In the genomic region with DNA sequence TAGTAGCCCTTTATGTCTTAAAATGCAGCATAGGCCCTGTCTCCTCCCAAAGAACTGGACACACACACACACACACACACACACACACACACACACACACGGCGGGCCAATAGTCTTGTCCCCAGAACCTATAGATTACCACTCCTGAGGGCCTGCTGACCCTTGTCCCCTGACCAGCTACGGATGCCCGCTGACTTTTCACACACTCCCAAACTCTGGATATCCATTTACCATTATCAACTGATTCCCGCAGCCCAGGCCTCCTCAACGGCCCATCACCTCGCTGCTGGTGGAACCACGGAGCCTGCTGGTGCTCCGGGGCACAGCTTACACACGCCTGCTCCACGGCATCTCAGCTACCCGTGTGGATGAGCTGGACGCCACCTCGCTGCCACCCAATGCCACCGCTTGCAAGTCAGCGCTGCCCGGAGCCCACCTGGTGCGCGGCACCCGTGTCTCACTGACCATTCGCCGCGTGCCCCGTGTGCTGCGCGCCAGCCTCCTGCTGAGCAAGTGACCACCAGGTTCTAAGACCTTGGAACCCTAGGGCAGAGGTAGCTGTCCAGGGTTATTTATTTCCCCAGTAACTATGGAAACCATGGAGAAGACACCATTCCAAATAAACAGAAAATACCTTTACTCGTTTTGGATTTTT, we compare ENCODE assay signal across 17 mouse cellular contexts. TPM values are rescaled to one million over a fixed set of nuclear protein-coding genes. Genes with fewer than 3 reads are reported as not detected.
A peak's percentile ranks its signal among the peaks of the same experiment; 100 is the strongest.
DNase-seq lines count a peak whose midpoint lies in the region; ATAC-seq and TF ChIP-seq lines count a peak whose summit lies in the region.
"Had no signal": no experiment of that assay in that cellular context is flagged by ENCODE, and none has a peak within 500 bp of the region (broad histone marks: within the 10 kb centered on the region; RNA-seq: fewer than 3 reads in every experiment).

No protein-coding gene starts in this region.

- no peak overlapping the region for H3K4me3 ChIP-seq in kidney, embryonic 14.5 days (ENCODE audit: low read length)
- peak overlapping the region; percentile 15 for H3K4me3 ChIP-seq in kidney, embryonic 15.5 days (replicated peaks)
- no peak overlapping the region for H3K4me3 ChIP-seq in limb, embryonic 14.5 days (replicated peaks; ENCODE audit: low read length)
- H3K4me3 ChIP-seq in stomach, postnatal 0 days (ENCODE audit: low read depth, low read length) = no peak overlapping the region

- ATAC-seq in kidney, embryonic 14.5 days (ENCODE audit: low FRiP score, low TSS enrichment) = no peak
- no peak for ATAC-seq in kidney, embryonic 15.5 days (replicated peaks; ENCODE audit: low FRiP score)
- no peak for ATAC-seq in limb, embryonic 14.5 days (ENCODE audit: low FRiP score, low read depth)
- ATAC-seq in stomach, postnatal 0 days (ENCODE audit: low FRiP score, low TSS enrichment) = no peak
- ATAC-seq: Patski had no signal

- H3K27ac ChIP-seq in kidney, embryonic 14.5 days (ENCODE audit: low read depth, low read length) = no peak overlapping the region
- H3K27ac ChIP-seq in kidney, embryonic 15.5 days = peak overlapping the region; percentile 56; the same call in 1 of the 2 replicates
- H3K27ac ChIP-seq in limb, embryonic 14.5 days (replicated peaks; ENCODE audit: low read depth, low read length) = no peak overlapping the region
- H3K27ac ChIP-seq in stomach, postnatal 0 days (replicated peaks) = no peak overlapping the region

- DNase-seq in kidney, adult 11 months = peak; percentile 81
- DNase-seq in limb, embryonic 14.5 days (ENCODE audit: low spot score) = no peak
- no peak for DNase-seq in stomach, postnatal 0 days (ENCODE audit: low spot score)
- DNase-seq in embryo, embryonic 10 days (ENCODE audit: low spot score) = no peak
- DNase-seq in adrenal gland, adult 18-20 months (ENCODE audit: low spot score in 2 of 2) = no peak
- DNase-seq: layer of hippocampus, adult 9-11 months; left cerebral cortex, postnatal 4 days; lung, postnatal 14 days; thymus, adult 2 months had no signal

- no peak for TF ChIP-seq POLR2A in limb, embryonic 14.5 days (IDR thresholded peaks at IDR 0.05; ENCODE audit: borderline replicate concordance, extremely low read depth, insufficient read depth, insufficient read length)

- H3K27me3 ChIP-seq in kidney, embryonic 14.5 days (ENCODE audit: control insufficient read depth, insufficient read depth, low read length) = no peaks in the 10 kb centered on the region
- H3K27me3 ChIP-seq in kidney, embryonic 15.5 days = no peaks in the 10 kb centered on the region
- H3K27me3 ChIP-seq in limb, embryonic 14.5 days (ENCODE audit: control insufficient read depth, insufficient read depth, low read length) = no peaks in the 10 kb centered on the region
- no peaks in the 10 kb centered on the region for H3K27me3 ChIP-seq in stomach, postnatal 0 days (ENCODE audit: control insufficient read depth, insufficient read depth, low read length)
- H3K27me3 ChIP-seq: Patski had no signal

- 40% methylated on average over 27 of the region's 27 CpGs for WGBS in kidney, embryonic 14.5 days
- WGBS in kidney, embryonic 15.5 days = 40% methylated on average over 27 of the region's 27 CpGs
- WGBS in limb, embryonic 14.5 days = 47% methylated on average over 27 of the region's 27 CpGs
- 50% methylated on average over 27 of the region's 27 CpGs for WGBS in stomach, postnatal 0 days

- H3K9ac ChIP-seq in kidney, embryonic 14.5 days (ENCODE audit: low read depth, low read length) = no peak overlapping the region; the same call in 1 of the 2 replicates
- H3K9ac ChIP-seq in kidney, embryonic 15.5 days = peak overlapping the region; percentile 8; the same call in 1 of the 2 replicates
- no peak overlapping the region for H3K9ac ChIP-seq in limb, embryonic 14.5 days (ENCODE audit: low read depth, low read length, severe bottlenecking)
- H3K9ac ChIP-seq in stomach, postnatal 0 days (ENCODE audit: low read length) = no peak overlapping the region; the same call in 1 of the 2 replicates

- H3K36me3 ChIP-seq in kidney, embryonic 14.5 days (ENCODE audit: control insufficient read depth, insufficient read depth, low read length) = peaks cover 6% of the 10 kb centered on the region; the same call in 1 of the 2 replicates
- H3K36me3 ChIP-seq in kidney, embryonic 15.5 days = peaks cover 41% of the 10 kb centered on the region
- H3K36me3 ChIP-seq in limb, embryonic 14.5 days (ENCODE audit: control insufficient read depth, insufficient read depth, low read length) = peaks cover 37% of the 10 kb centered on the region
- H3K36me3 ChIP-seq in stomach, postnatal 0 days (ENCODE audit: control insufficient read depth, insufficient read depth, low read length) = no peaks in the 10 kb centered on the region

- no peak for TF ChIP-seq EP300 in stomach, postnatal 0 days (optimal IDR thresholded peaks at IDR 0.05)

- H3K9me3 ChIP-seq in kidney, embryonic 14.5 days (ENCODE audit: control insufficient read depth, low read length) = no peaks in the 10 kb centered on the region
- no peaks in the 10 kb centered on the region for H3K9me3 ChIP-seq in kidney, embryonic 15.5 days (replicated peaks)
- no peaks in the 10 kb centered on the region for H3K9me3 ChIP-seq in limb, embryonic 14.5 days (ENCODE audit: control insufficient read depth, low read length)
- no peaks in the 10 kb centered on the region for H3K9me3 ChIP-seq in stomach, postnatal 0 days (ENCODE audit: control insufficient read depth, low read length)
- H3K9me3 ChIP-seq: forebrain, embryonic 10.5 days; heart, embryonic 10.5 days; midbrain, embryonic 10.5 days had no signal

- peaks cover 13% of the 10 kb centered on the region; the same call in 1 of the 2 replicates for H3K4me1 ChIP-seq in kidney, embryonic 14.5 days (ENCODE audit: control insufficient read depth, insufficient read depth, low read length)
- peaks cover 53% of the 10 kb centered on the region for H3K4me1 ChIP-seq in kidney, embryonic 15.5 days
- H3K4me1 ChIP-seq in limb, embryonic 14.5 days (ENCODE audit: control insufficient read depth, insufficient read depth, low read length) = peaks cover 13% of the 10 kb centered on the region
- no peaks in the 10 kb centered on the region for H3K4me1 ChIP-seq in stomach, postnatal 0 days (replicated peaks; ENCODE audit: control insufficient read depth, insufficient read depth)

- no peak overlapping the region; the same call in 1 of the 2 replicates for H3K4me2 ChIP-seq in kidney, embryonic 14.5 days (replicated peaks; ENCODE audit: low read depth, low read length)
- peak overlapping the region; percentile 66 for H3K4me2 ChIP-seq in kidney, embryonic 15.5 days
- peak overlapping the region; percentile 52 for H3K4me2 ChIP-seq in limb, embryonic 14.5 days (replicated peaks; ENCODE audit: low read depth, low read length, severe bottlenecking)
- H3K4me2 ChIP-seq in stomach, postnatal 0 days (replicated peaks; ENCODE audit: low read depth) = no peak overlapping the region

- no peak for TF ChIP-seq CTCF in stomach, postnatal 0 days (IDR thresholded peaks at IDR 0.05; ENCODE audit: low read depth)

RNA-seq across cellular contexts. Expression of a gene that starts 0.8 kb away (rescaled TPM):
- polyA plus RNA-seq in kidney, embryonic 14.5 days (2014; fragmentation: Nextera tagmentation; extraction: Ambion mirVana) = 43.5 and 72.9 TPM in 2 replicates
- 88.2 and 97.7 TPM in 2 replicates for polyA plus RNA-seq in kidney, embryonic 15.5 days (2015; fragmentation: Nextera tagmentation; extraction: Ambion mirVana)
- polyA plus RNA-seq in limb, embryonic 14.5 days (2012; rRNA removed) = 141 and 209 TPM in 2 replicates
- 40.3 and 56.2 TPM in 2 replicates for polyA plus RNA-seq in limb, embryonic 14.5 days (2014; fragmentation: Nextera tagmentation; extraction: Ambion mirVana)
- polyA plus RNA-seq in stomach, postnatal 0 days (2015; fragmentation: Nextera tagmentation; extraction: Ambion mirVana) = 13.5 and 14.2 TPM in 2 replicates
- total RNA-seq in adrenal gland, adult 18-20 months (2021) = 10 to 100 TPM; 21.8 to 31.5 TPM

RNA-seq across cellular contexts. Expression of a gene that starts 5.3 kb away (rescaled TPM):
- polyA plus RNA-seq in kidney, embryonic 14.5 days (2014; fragmentation: Nextera tagmentation; extraction: Ambion mirVana) = 85.5 and 112 TPM in 2 replicates
- 94.7 and 95.7 TPM in 2 replicates for polyA plus RNA-seq in kidney, embryonic 15.5 days (2015; fragmentation: Nextera tagmentation; extraction: Ambion mirVana)
- 124 and 169 TPM in 2 replicates for polyA plus RNA-seq in limb, embryonic 14.5 days (2012; rRNA removed)
- 79.7 and 86.6 TPM in 2 replicates for polyA plus RNA-seq in limb, embryonic 14.5 days (2014; fragmentation: Nextera tagmentation; extraction: Ambion mirVana)
- polyA plus RNA-seq in stomach, postnatal 0 days (2015; fragmentation: Nextera tagmentation; extraction: Ambion mirVana) = 55.4 and 58.8 TPM in 2 replicates
- total RNA-seq in adrenal gland, adult 18-20 months (2021) = 10 to 100 TPM; 56.3 to 74.8 TPM

RNA-seq across cellular contexts. Expression of a gene that starts 7.7 kb away (rescaled TPM):
- not detected in 2 replicates for polyA plus RNA-seq in kidney, embryonic 14.5 days (2014; fragmentation: Nextera tagmentation; extraction: Ambion mirVana)
- polyA plus RNA-seq in kidney, embryonic 15.5 days (2015; fragmentation: Nextera tagmentation; extraction: Ambion mirVana) = 2.6 TPM in 1 of 2 replicates, not detected in the other
- polyA plus RNA-seq in limb, embryonic 14.5 days (2012; rRNA removed) = 0.98 and 1.1 TPM in 2 replicates
- polyA plus RNA-seq in limb, embryonic 14.5 days (2014; fragmentation: Nextera tagmentation; extraction: Ambion mirVana) = not detected in 2 replicates
- not detected in 2 replicates for polyA plus RNA-seq in stomach, postnatal 0 days (2015; fragmentation: Nextera tagmentation; extraction: Ambion mirVana)
- total RNA-seq in adrenal gland, adult 18-20 months (2021) = 1 to 10 TPM in 1 of 2 experiments, under 1 TPM in 1; 0.63 to 1.0 TPM
- polyA plus RNA-seq: intestine, embryonic 14.5 days had no signal

RNA-seq across cellular contexts. Expression of a gene that starts 9.9 kb away (rescaled TPM):
- 20.6 and 21.5 TPM in 2 replicates for polyA plus RNA-seq in kidney, embryonic 14.5 days (2014; fragmentation: Nextera tagmentation; extraction: Ambion mirVana)
- 17.3 and 18.7 TPM in 2 replicates for polyA plus RNA-seq in kidney, embryonic 15.5 days (2015; fragmentation: Nextera tagmentation; extraction: Ambion mirVana)
- polyA plus RNA-seq in limb, embryonic 14.5 days (2012; rRNA removed) = 18.6 and 19.2 TPM in 2 replicates
- polyA plus RNA-seq in limb, embryonic 14.5 days (2014; fragmentation: Nextera tagmentation; extraction: Ambion mirVana) = 19.7 and 20.7 TPM in 2 replicates
- polyA plus RNA-seq in stomach, postnatal 0 days (2015; fragmentation: Nextera tagmentation; extraction: Ambion mirVana) = 19.1 and 20.2 TPM in 2 replicates
- total RNA-seq in adrenal gland, adult 18-20 months (2021) = 10 to 100 TPM in 1 of 2 experiments, 1 to 10 TPM in 1; 8.8 to 12.0 TPM

RNA-seq across cellular contexts. Expression of a gene that starts 22.3 kb away (rescaled TPM):
- 30.7 and 51.1 TPM in 2 replicates for polyA plus RNA-seq in kidney, embryonic 14.5 days (2014; fragmentation: Nextera tagmentation; extraction: Ambion mirVana)
- polyA plus RNA-seq in kidney, embryonic 15.5 days (2015; fragmentation: Nextera tagmentation; extraction: Ambion mirVana) = 33.3 and 36.5 TPM in 2 replicates
- 106 and 122 TPM in 2 replicates for polyA plus RNA-seq in limb, embryonic 14.5 days (2012; rRNA removed)
- polyA plus RNA-seq in limb, embryonic 14.5 days (2014; fragmentation: Nextera tagmentation; extraction: Ambion mirVana) = 55.1 and 56.7 TPM in 2 replicates
- polyA plus RNA-seq in stomach, postnatal 0 days (2015; fragmentation: Nextera tagmentation; extraction: Ambion mirVana) = 9.6 and 10.2 TPM in 2 replicates
- 10 to 100 TPM; 22.6 to 24.3 TPM for total RNA-seq in adrenal gland, adult 18-20 months (2021)
- total RNA-seq: hematopoietic stem cell, adult 5-6 weeks had no signal

Comparison
In these comparisons a context has a peak if more than half of its experiments do, and no peak if none do; other contexts are left out.
1. H3K4me2 ChIP-seq: peak in kidney, embryonic 15.5 days (single experiment) and limb, embryonic 14.5 days (single experiment); none in kidney, embryonic 14.5 days (single experiment) and stomach, postnatal 0 days (single experiment).